In the genomic region with DNA sequence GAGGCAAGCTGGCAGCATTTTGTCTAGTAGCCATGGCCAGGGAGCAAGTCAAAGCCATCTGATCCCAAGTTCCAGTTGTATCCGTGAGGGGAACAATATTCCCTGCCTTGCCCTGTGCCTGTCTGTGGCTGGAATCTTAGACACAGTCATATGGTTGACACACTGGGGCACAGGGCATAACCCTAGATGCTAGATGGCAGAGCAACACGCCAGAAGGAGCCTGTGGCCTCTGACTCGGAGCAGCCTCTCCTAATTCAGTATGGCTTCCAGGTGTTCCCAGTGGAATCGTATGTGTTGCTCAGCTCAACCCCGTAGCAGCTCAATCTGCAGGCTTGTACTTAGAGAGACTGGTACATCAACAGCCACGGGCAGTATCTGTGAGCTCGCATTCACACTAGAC, we compare ENCODE assay signal across 28 mouse cellular contexts. TPM values are rescaled to one million over a fixed set of nuclear protein-coding genes. Genes with fewer than 3 reads are reported as not detected.
DNase-seq lines count a peak whose midpoint lies in the region; ATAC-seq and TF ChIP-seq lines count a peak whose summit lies in the region.
"Had no signal": no experiment of that assay in that cellular context is flagged by ENCODE, and none has a peak within 500 bp of the region (broad histone marks: within the 10 kb centered on the region; RNA-seq: fewer than 3 reads in every experiment).

No protein-coding gene starts in this region.

- H3K27me3 ChIP-seq in forebrain, embryonic 10.5 days (ENCODE audit: poor library complexity, severe bottlenecking) = no peaks in the 10 kb centered on the region
- H3K27me3 ChIP-seq in forebrain, embryonic 16.5 days (replicated peaks; ENCODE audit: control insufficient read depth, insufficient read depth, low read length) = no peaks in the 10 kb centered on the region
- H3K27me3 ChIP-seq in kidney, embryonic 16.5 days (ENCODE audit: insufficient read depth, low read length) = no peaks in the 10 kb centered on the region
- no peaks in the 10 kb centered on the region for H3K27me3 ChIP-seq in midbrain, embryonic 11.5 days (ENCODE audit: control insufficient read depth, insufficient read depth, low read length)
- H3K27me3 ChIP-seq in midbrain, embryonic 14.5 days (ENCODE audit: control insufficient read depth, insufficient read depth, low read length) = no peaks in the 10 kb centered on the region
- no peaks in the 10 kb centered on the region for H3K27me3 ChIP-seq in stomach, postnatal 0 days (ENCODE audit: control insufficient read depth, insufficient read depth, low read length)
- H3K27me3 ChIP-seq: heart, embryonic 12.5 days; midbrain, embryonic 13.5 days; neural tube, embryonic 15.5 days; Patski had no signal

- no peak overlapping the region for H3K4me2 ChIP-seq in forebrain, embryonic 16.5 days (ENCODE audit: low read length)
- no peak overlapping the region for H3K4me2 ChIP-seq in kidney, embryonic 16.5 days (replicated peaks; ENCODE audit: low read depth, low read length)
- H3K4me2 ChIP-seq in midbrain, embryonic 11.5 days = no peak overlapping the region
- H3K4me2 ChIP-seq in midbrain, embryonic 14.5 days (ENCODE audit: low read length) = no peak overlapping the region
- no peak overlapping the region for H3K4me2 ChIP-seq in stomach, postnatal 0 days (replicated peaks; ENCODE audit: low read depth)
- H3K4me2 ChIP-seq: heart, embryonic 12.5 days; liver, embryonic 12.5 days; midbrain, embryonic 13.5 days; neural tube, embryonic 15.5 days had no signal

- no peaks in the 10 kb centered on the region for H3K9me3 ChIP-seq in forebrain, embryonic 10.5 days
- no peaks in the 10 kb centered on the region for H3K9me3 ChIP-seq in forebrain, embryonic 16.5 days (ENCODE audit: control insufficient read depth, low read length)
- H3K9me3 ChIP-seq in kidney, embryonic 16.5 days (ENCODE audit: low read length) = no peaks in the 10 kb centered on the region
- H3K9me3 ChIP-seq in midbrain, embryonic 11.5 days (ENCODE audit: control insufficient read depth, low read length) = no peaks in the 10 kb centered on the region
- no peaks in the 10 kb centered on the region for H3K9me3 ChIP-seq in midbrain, embryonic 14.5 days (ENCODE audit: control insufficient read depth, low read length)
- no peaks in the 10 kb centered on the region for H3K9me3 ChIP-seq in stomach, postnatal 0 days (ENCODE audit: control insufficient read depth, low read length)
- H3K9me3 ChIP-seq: embryonic facial prominence, embryonic 13.5 days; heart, embryonic 12.5 days; liver, embryonic 12.5 days; midbrain, embryonic 13.5 days; neural tube, embryonic 15.5 days had no signal

- DNase-seq in forebrain, embryonic 10.5 days (ENCODE audit: extremely low spot score, low spot score) = no peak
- no peak for DNase-seq in kidney, postnatal 14 days
- DNase-seq in midbrain, embryonic 11.5 days (ENCODE audit: low spot score, missing footprints) = peak; percentile 69
- no peak for DNase-seq in midbrain, embryonic 14.5 days
- DNase-seq in stomach, postnatal 0 days (ENCODE audit: low spot score) = no peak
- DNase-seq in urinary bladder, postnatal 14 days (ENCODE audit: low spot score) = no peak
- DNase-seq: cerebellum, adult 18-20 months; forebrain, postnatal 0 days; gastrocnemius, postnatal 25 days; heart, adult 18-20 months; heart, postnatal 4 days; kidney, postnatal 36 days; liver, postnatal 0 days; lung, postnatal 14 days; retina, postnatal 1 day; right cerebral cortex, postnatal 14 days; thymus, adult 18-20 months; thymus, postnatal 25 days had no signal

- H3K4me3 ChIP-seq in forebrain, embryonic 10.5 days = no peak overlapping the region
- no peak overlapping the region for H3K4me3 ChIP-seq in forebrain, embryonic 16.5 days (replicated peaks; ENCODE audit: low read length)
- H3K4me3 ChIP-seq in kidney, embryonic 16.5 days (ENCODE audit: low read length) = no peak overlapping the region
- no peak overlapping the region for H3K4me3 ChIP-seq in midbrain, embryonic 11.5 days (ENCODE audit: low read depth, low read length)
- no peak overlapping the region for H3K4me3 ChIP-seq in midbrain, embryonic 14.5 days (replicated peaks; ENCODE audit: low read depth, low read length)
- H3K4me3 ChIP-seq in stomach, postnatal 0 days (ENCODE audit: low read depth, low read length) = no peak overlapping the region
- H3K4me3 ChIP-seq: embryonic facial prominence, embryonic 13.5 days; heart, embryonic 12.5 days; layer of hippocampus, adult 2 months; liver, embryonic 12.5 days; midbrain, embryonic 13.5 days; neural tube, embryonic 15.5 days had no signal

- H3K4me1 ChIP-seq in forebrain, embryonic 10.5 days = peaks cover 36% of the 10 kb centered on the region
- no peaks in the 10 kb centered on the region for H3K4me1 ChIP-seq in forebrain, embryonic 16.5 days (replicated peaks; ENCODE audit: control insufficient read depth, insufficient read depth, low read length)
- H3K4me1 ChIP-seq in kidney, embryonic 16.5 days (ENCODE audit: insufficient read depth, low read length) = peaks cover 23% of the 10 kb centered on the region
- peaks cover 11% of the 10 kb centered on the region for H3K4me1 ChIP-seq in midbrain, embryonic 11.5 days (ENCODE audit: control insufficient read depth, insufficient read depth, low read length)
- peaks cover 15% of the 10 kb centered on the region; the same call in 1 of the 2 replicates for H3K4me1 ChIP-seq in midbrain, embryonic 14.5 days (ENCODE audit: control insufficient read depth, insufficient read depth, low read length)
- H3K4me1 ChIP-seq in stomach, postnatal 0 days (replicated peaks; ENCODE audit: control insufficient read depth, insufficient read depth) = 0 out of 2 replicates have a peak, but pooled peaks cover 2% of the 10 kb centered on the region
- H3K4me1 ChIP-seq: liver, embryonic 12.5 days had no signal

- TF ChIP-seq EP300 in stomach, postnatal 0 days (optimal IDR thresholded peaks at IDR 0.05) = no peak

- no peak for TF ChIP-seq CTCF in stomach, postnatal 0 days (IDR thresholded peaks at IDR 0.05; ENCODE audit: low read depth)

- ATAC-seq in forebrain, embryonic 16.5 days = no peak
- no peak for ATAC-seq in kidney, embryonic 16.5 days (ENCODE audit: low FRiP score, low TSS enrichment)
- no peak for ATAC-seq in midbrain, embryonic 11.5 days (ENCODE audit: low FRiP score)
- no peak for ATAC-seq in midbrain, embryonic 14.5 days (ENCODE audit: low FRiP score, low TSS enrichment)
- ATAC-seq in stomach, postnatal 0 days (ENCODE audit: low FRiP score, low TSS enrichment) = no peak
- ATAC-seq: hindbrain, embryonic 16.5 days; liver, embryonic 12.5 days; liver, postnatal 0 days; midbrain, embryonic 13.5 days; Patski had no signal

- WGBS in forebrain, embryonic 10.5 days = 77% methylated on average over 7 of the region's 7 CpGs
- WGBS in forebrain, embryonic 16.5 days = 85% methylated on average over 7 of the region's 7 CpGs
- WGBS in kidney, embryonic 16.5 days = 74% methylated on average over 7 of the region's 7 CpGs
- 80% methylated on average over 7 of the region's 7 CpGs for WGBS in midbrain, embryonic 11.5 days
- 80% methylated on average over 7 of the region's 7 CpGs for WGBS in midbrain, embryonic 14.5 days
- 76% methylated on average over 7 of the region's 7 CpGs for WGBS in stomach, postnatal 0 days

- H3K9ac ChIP-seq in forebrain, embryonic 16.5 days (replicated peaks; ENCODE audit: low read depth, low read length) = no peak overlapping the region
- H3K9ac ChIP-seq in kidney, embryonic 16.5 days (replicated peaks; ENCODE audit: low read length) = no peak overlapping the region
- H3K9ac ChIP-seq in midbrain, embryonic 11.5 days (ENCODE audit: low read length) = no peak overlapping the region
- H3K9ac ChIP-seq in midbrain, embryonic 14.5 days (replicated peaks; ENCODE audit: low read length) = no peak overlapping the region
- no peak overlapping the region for H3K9ac ChIP-seq in stomach, postnatal 0 days (ENCODE audit: low read length)
- H3K9ac ChIP-seq: forebrain, postnatal 0 days; heart, embryonic 12.5 days; liver, embryonic 12.5 days; liver, postnatal 0 days; midbrain, embryonic 13.5 days; neural tube, embryonic 15.5 days had no signal

- no peaks in the 10 kb centered on the region for H3K36me3 ChIP-seq in forebrain, embryonic 10.5 days (replicated peaks)
- no peaks in the 10 kb centered on the region for H3K36me3 ChIP-seq in forebrain, embryonic 16.5 days (ENCODE audit: control insufficient read depth, insufficient read depth)
- no peaks in the 10 kb centered on the region for H3K36me3 ChIP-seq in kidney, embryonic 16.5 days (ENCODE audit: insufficient read depth, low read length)
- no peaks in the 10 kb centered on the region for H3K36me3 ChIP-seq in midbrain, embryonic 11.5 days (ENCODE audit: control insufficient read depth, insufficient read depth, low read length)
- H3K36me3 ChIP-seq in midbrain, embryonic 14.5 days (ENCODE audit: control insufficient read depth, insufficient read depth, low read length) = no peaks in the 10 kb centered on the region
- H3K36me3 ChIP-seq in stomach, postnatal 0 days (ENCODE audit: control insufficient read depth, insufficient read depth, low read length) = no peaks in the 10 kb centered on the region
- H3K36me3 ChIP-seq: embryonic facial prominence, embryonic 13.5 days; heart, embryonic 12.5 days; liver, embryonic 12.5 days; midbrain, embryonic 13.5 days; neural tube, embryonic 15.5 days had no signal

- peak overlapping the region; percentile 77; the same call in 1 of the 2 replicates for H3K27ac ChIP-seq in forebrain, embryonic 10.5 days
- H3K27ac ChIP-seq in forebrain, embryonic 16.5 days (ENCODE audit: low read length) = no peak overlapping the region
- peak overlapping the region; percentile 79 for H3K27ac ChIP-seq in kidney, embryonic 16.5 days (ENCODE audit: low read length)
- no peak overlapping the region for H3K27ac ChIP-seq in midbrain, embryonic 11.5 days (ENCODE audit: low read depth, low read length)
- no peak overlapping the region for H3K27ac ChIP-seq in midbrain, embryonic 14.5 days (replicated peaks; ENCODE audit: low read depth, low read length)
- peak overlapping the region; percentile 49; the same call in 1 of the 2 replicates for H3K27ac ChIP-seq in stomach, postnatal 0 days (replicated peaks)
- H3K27ac ChIP-seq: embryonic facial prominence, embryonic 13.5 days; layer of hippocampus, adult 2 months; liver, embryonic 12.5 days; midbrain, embryonic 13.5 days; neural tube, embryonic 15.5 days had no signal

RNA-seq across cellular contexts. Expression of a gene that starts 46.7 kb away (rescaled TPM):
- 15.8 and 17.6 TPM in 2 replicates for polyA plus RNA-seq in forebrain, embryonic 10.5 days (2016; fragmentation: Nextera tagmentation; extraction: Ambion mirVana)
- 0.50 and 0.85 TPM in 2 replicates for polyA plus RNA-seq in forebrain, embryonic 16.5 days (2015; fragmentation: Nextera tagmentation; extraction: Ambion mirVana)
- 10.1 and 10.7 TPM in 2 replicates for polyA plus RNA-seq in kidney, embryonic 16.5 days (2015; fragmentation: Nextera tagmentation; extraction: Ambion mirVana)
- 4.6 and 6.1 TPM in 2 replicates for polyA plus RNA-seq in midbrain, embryonic 11.5 days (2014; fragmentation: Nextera tagmentation; extraction: Ambion mirVana)
- 1.8 and 3.1 TPM in 2 replicates for polyA plus RNA-seq in midbrain, embryonic 14.5 days (2014; fragmentation: Nextera tagmentation; extraction: Ambion mirVana)
- polyA plus RNA-seq in stomach, postnatal 0 days (2015; fragmentation: Nextera tagmentation; extraction: Ambion mirVana) = 57.9 and 59.9 TPM in 2 replicates

Comparison
In these comparisons a context has a peak if more than half of its experiments do, and no peak if none do; other contexts are left out.
1. H3K27ac ChIP-seq: peak in forebrain, embryonic 10.5 days (single experiment), kidney, embryonic 16.5 days (single experiment) and stomach, postnatal 0 days (single experiment); none in forebrain, embryonic 16.5 days (single experiment), midbrain, embryonic 11.5 days (single experiment) and midbrain, embryonic 14.5 days (single experiment).